Mouse (Mus musculus) ES-E14 (cell line): ENCODE measurements around the gene Olfr692.

Source experiments
- HCFC1 ChIP-seq: IDR thresholded peaks from 2 replicates; pipeline ENCODE4 v1.6.1; 2012; ENCODE audit warnings: low read length, inconsistent platforms, borderline replicate concordance; ENCODE audit not compliant: insufficient read depth
- MAFK ChIP-seq: IDR thresholded peaks from 2 replicates; pipeline ENCODE4 v1.6.1; 2014; ENCODE audit warnings: mild to moderate bottlenecking, low read depth, low read length, inconsistent platforms; ENCODE audit not compliant: insufficient read depth
- ZNF384 ChIP-seq: IDR thresholded peaks from 2 replicates; pipeline ENCODE4 v1.6.1; 2012; ENCODE audit warnings: low read depth, low read length, inconsistent platforms

DNA sequence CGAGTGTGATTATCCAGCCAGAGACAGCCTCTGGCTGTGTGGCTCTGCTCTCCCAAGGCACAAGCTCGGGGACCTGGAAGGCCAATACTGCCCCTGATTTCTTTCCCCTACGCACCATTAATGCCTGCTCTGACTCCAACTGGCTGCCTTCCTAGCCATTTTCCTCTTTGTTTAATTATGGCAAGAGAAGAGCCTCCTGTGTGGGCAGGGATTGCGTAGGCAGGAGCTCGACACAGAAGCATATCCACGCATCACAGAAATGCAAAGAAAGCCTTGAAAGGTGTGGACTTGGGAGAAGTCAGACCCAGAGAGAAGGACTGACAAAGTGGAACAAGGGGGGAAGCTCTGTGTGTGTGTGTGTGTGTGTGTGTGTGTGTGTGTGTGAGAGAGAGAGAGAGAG, 46.4 kb downstream of the Olfr692 start:
- TF ChIP-seq HCFC1 (no peak), ZNF384 (no peak), MAFK (no peak)
